Mouse (Mus musculus) embryonic stem cell, embryonic (primary cell): ENCODE measurements around the gene Exoc2.

Experiments
- CTCF ChIA-PET, 4 experiments: fragments of 300-600 bp in 2 of 4; fragments of 350-600 bp in 2 of 4; sonication (Branson Sonifier 250); formaldehyde crosslinking; loops; one replicate each; lab custom pipeline; 2022; ENCODE audit warnings: inconsistent platforms in 2 of 4; lab: Charles Lee
- POLR2A ChIA-PET, 4 experiments: fragments of 300-600 bp in 2 of 4; fragments of 350-600 bp in 2 of 4; sonication (Branson Sonifier 250); formaldehyde crosslinking; loops; one replicate each; lab custom pipeline; 2022; ENCODE audit warnings: antibody characterized with exemption in 4 of 4, inconsistent platforms in 1 of 4; lab: Charles Lee

The Exoc2 gene

DNA sequence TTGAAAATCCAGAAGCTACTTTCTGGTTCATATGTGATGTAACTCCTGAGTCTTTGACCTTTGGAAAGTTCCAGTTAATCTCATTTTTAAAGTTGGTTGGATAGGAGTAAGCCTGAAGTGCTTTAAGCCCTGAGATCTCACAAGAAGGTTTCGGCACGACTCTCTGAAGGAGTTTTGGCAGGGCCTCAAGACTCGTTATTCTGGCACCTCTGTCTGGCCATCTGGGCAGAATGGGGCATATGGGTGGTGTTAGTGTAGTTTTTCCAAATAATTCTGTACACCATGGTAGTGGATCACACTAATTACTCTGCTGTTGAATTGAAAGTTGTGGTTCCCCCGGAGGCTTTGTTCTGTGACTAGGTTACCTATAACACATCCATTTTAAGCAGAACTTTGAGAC, 4.3 kb upstream of the Exoc2 start:
- POLR2A ChIA-PET: interaction anchor here in 1 of 4 experiments (1.3 kb wide), 1 partner anchor 12 kb away, joined by 3 read pairs; no protein-coding TSS in a partner anchor
- CTCF ChIA-PET: interaction anchor here in 1 of 4 experiments (1.0 kb wide), 1 partner anchor 16 kb away, joined by 3 read pairs; no protein-coding TSS in a partner anchor

DNA sequence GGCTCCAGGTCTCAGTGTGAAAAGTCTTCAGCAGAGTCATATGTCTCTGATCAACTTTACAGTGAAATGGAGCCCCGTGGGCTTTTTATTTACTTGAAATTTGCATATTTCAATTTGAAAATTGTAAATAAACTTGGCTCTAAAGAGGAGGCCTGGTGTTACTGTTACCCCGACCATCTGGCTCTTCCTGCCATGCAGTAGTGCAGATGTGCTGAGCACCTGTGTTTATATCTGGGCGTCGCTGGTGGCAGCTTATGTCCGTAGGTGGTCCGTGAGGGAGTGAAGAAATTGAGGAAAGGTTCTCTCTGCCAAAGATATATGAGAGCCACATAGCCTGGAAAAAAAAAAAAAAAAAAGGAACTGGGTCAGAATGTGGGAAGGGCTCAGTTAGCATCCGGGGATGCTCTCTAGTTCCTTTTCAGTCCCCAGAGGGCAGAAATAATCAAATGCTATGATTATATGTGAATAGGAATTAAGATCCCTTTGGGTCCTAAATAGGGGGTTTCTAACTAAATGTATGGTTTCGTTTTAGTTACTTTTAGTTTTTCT, 2.7 kb upstream of the Exoc2 start:
- CTCF ChIA-PET: interaction anchor here in 1 of 4 experiments (0.9 kb wide), 1 partner anchor 17 kb away, joined by 3 read pairs; no protein-coding TSS in a partner anchor

DNA sequence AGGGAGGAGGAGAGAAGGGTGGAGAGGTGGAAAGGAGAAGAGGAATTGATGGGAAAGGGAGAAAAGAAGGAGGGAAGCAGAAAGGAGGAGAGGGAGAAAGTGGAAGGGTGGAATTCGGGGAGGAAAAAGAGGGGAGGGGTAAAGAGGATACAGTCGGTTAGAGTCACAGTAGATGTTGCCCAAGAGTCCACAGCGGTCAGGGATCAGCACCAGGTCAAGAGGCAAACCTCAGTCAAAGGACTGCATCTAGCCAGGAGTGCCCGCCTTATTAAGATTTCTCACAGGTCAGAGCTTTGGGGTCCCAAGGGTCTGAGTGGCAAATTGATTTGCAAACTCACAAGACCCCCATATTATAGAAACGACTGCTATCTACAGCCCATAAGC, 346 bp upstream of the Exoc2 start:
- ChIA-PET POLR2A (interaction anchor here (1.0 to 2.5 kb wide), 9 partner anchors 8 to 27 kb away, joined by 3 to 10 read pairs (median 5); partner anchors contain the start of gene Hus1b (in 2 of the 4)), CTCF (interaction anchor here in 1 of 4 experiments (0.5 kb wide), 1 partner anchor 649 kb away, joined by 3 read pairs; no protein-coding TSS in a partner anchor)

More for the DNA sequence above, 2.7 kb upstream of the Exoc2 start:
- POLR2A ChIA-PET: interaction anchor here in 2 of 4 experiments (0.5 to 1.4 kb wide), 6 partner anchors 9 to 1556 kb away, joined by 3 to 8 read pairs (median 3); no protein-coding TSS in a partner anchor

DNA sequence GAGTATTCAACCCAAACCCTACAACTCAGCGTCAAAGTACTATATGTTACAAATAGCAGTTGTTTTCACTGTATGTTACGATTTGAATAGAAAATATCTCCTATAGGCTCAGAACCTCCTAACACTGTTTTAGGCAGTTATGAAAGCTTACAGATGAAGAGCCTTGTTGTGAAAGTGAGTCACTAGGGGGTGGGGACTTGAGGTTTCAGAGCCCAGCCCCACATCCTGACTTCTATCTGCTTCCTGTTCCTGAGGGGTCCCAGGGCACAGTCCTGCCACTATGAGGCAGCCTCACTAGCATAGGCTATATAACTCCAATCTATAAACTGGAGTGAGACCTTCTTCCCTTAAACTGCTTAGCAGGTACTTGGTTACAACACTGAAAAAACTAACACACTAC, 1.8 kb downstream of the Exoc2 start:
- ChIA-PET CTCF (no interaction called here), POLR2A (no interaction called here)

DNA sequence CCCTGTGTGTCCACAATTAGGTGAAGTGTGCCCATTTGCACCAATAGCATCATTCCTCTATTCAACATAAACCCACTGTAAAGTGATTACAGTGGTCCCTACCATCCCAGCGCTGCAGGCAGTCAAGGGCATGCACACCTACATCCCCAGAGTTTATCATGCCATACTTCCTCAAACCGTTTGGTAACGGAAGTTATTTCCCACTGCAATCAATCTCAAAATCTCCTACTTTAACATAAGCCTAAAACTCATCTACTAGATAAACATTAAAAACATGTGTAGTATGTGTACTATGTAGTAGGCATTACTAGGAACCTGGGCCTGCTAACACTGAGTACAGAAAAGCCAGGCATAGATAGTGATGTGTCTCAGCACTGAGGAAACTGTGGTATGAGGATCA, 2.8 kb downstream of the Exoc2 start:
- POLR2A ChIA-PET: no interaction called here
- CTCF ChIA-PET: interaction anchor here in 1 of 4 experiments (0.7 kb wide), 1 partner anchor 12 kb away, joined by 4 read pairs; no protein-coding TSS in a partner anchor

DNA sequence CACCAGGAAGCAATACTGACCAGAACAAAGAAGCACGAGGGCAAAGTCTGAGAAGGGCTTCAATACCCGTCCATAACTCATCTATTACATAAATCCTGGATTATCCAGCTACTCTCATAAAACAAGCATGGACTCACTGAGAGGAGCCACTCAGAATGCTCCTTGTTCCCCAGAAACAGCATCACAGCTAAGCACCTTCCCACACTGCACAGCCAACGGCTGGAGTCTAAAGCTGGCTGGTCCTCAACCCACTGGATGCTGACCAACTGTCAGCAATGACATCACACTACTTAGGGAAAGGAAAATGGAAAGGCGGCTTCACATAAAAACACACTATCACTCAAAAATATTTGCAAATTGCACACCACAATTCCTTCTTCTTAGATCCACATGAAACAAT, 5.6 kb downstream of the Exoc2 start:
- POLR2A ChIA-PET: interaction anchor here in 1 of 4 experiments (0.7 kb wide), 1 partner anchor 294 kb away, joined by 3 read pairs; no protein-coding TSS in a partner anchor
- CTCF ChIA-PET: no interaction called here

DNA sequence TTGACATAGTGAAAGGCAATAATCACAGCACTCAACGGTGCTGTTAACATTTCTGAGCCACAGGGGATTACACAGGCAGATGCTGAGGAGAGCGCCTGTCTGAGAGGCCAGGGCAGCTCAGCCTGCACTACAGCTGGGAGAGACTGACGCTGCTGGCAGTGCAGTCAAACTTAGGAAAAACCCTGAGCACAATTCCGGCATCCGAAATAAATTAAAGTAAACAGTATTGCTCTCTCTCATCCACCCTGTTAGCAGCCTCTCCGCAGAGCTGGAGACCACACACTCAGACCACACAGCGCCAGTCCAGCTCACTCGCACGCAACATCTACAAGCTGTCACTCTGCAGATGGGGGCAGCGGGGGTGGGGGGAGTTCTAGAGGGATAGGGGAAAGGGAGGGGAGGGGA, 7.4 kb downstream of the Exoc2 start:
- CTCF ChIA-PET: interaction anchor here in 2 of 4 experiments (0.6 to 1.4 kb wide), 2 partner anchors 15 to 355 kb away, joined by 4 read pairs; no protein-coding TSS in a partner anchor
- POLR2A ChIA-PET: interaction anchor here in 3 of 4 experiments (0.6 to 1.8 kb wide), 7 partner anchors 8 to 1079 kb away, joined by 3 to 6 read pairs (median 3); partner anchors contain the start of gene Hus1b (in 2 of the 3)

DNA sequence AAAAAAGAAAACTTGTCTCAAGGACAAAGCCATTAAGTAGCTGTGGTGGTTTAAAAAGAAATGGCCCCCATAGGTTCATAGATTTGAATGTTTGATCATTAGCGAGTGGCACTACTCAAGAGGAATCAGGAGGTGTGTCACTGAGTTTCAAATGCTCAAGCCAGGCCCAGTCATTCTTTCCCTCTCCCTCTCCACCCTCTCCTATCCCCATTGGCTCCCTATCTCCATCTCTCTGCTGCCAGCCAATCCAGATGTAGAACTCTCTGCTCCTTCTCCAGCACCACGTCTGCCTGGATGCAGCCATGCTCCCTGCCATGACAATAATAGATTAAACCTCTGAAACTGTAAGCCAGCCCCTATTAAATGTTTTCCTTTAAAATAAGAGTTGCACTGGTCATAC, 12.0 kb downstream of the Exoc2 start:
- POLR2A ChIA-PET: no interaction called here
- CTCF ChIA-PET: interaction anchor here in 1 of 4 experiments (0.6 kb wide), 1 partner anchor 51 kb away, joined by 6 read pairs; no protein-coding TSS in a partner anchor

DNA sequence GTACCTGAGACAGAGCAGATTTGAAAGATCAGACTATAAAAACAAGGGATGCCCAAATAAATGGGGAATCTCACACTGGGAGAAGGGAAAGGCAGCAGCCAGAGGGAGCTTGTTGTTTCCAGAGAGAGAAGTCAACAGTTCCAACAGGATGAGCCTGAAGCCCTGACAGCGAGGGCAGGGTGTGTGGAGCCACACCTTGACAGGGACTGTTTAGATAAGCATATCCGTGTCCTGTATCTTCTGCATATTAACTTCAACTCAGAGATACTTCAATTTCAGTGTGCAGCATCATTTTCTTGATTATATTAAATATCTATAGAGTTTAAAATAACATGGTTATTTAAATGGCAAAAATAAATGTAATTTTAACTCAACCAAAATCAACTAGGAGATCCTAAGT, 13.2 kb downstream of the Exoc2 start:
- CTCF ChIA-PET: no interaction called here
- POLR2A ChIA-PET: interaction anchor here in 2 of 4 experiments (1.2 to 1.6 kb wide), 2 partner anchors 14 to 66 kb away, joined by 3 to 4 read pairs; no protein-coding TSS in a partner anchor

DNA sequence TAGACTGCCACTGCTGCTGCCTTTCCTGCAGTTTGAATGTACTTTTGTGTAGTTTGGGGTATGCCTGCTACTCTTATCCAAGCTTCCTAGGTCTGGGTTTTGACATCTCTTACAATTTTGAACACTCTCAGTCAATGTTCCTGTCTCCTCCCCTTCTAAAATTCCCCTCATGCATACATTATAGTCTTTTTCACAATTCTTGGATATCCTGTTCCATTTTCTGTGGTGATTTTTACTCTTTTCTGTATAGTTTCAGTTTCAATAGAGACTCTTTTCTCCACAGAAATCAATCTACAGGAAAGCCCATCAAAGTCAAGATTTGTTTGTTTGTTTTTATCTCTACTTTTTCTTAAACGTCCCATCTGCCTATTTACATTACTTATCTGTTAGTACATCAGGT, 20.3 kb downstream of the Exoc2 start:
- POLR2A ChIA-PET: no interaction called here
- CTCF ChIA-PET: no interaction called here

DNA sequence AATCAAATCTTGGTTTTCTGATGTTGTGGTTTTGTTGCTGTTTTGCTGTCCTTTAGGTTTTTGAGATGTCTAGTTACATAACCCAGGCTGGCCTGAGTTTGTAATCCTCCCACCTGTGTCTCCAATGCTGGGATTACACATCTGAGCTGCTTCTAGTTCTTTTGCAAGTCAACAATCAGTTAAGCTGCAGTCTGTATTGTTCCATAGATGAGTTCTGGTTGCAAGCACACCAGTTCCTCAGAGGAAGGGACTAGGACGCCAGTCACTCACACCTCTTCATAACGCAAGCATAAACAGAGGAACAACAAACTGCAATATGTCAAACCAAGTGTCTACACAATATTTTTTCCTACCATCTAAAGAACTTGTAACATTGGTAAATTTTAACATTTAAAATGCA, 21.8 kb downstream of the Exoc2 start:
- POLR2A ChIA-PET: interaction anchor here in 1 of 4 experiments (0.8 kb wide), 1 partner anchor 18 kb away, joined by 3 read pairs; no protein-coding TSS in a partner anchor
- CTCF ChIA-PET: no interaction called here

DNA sequence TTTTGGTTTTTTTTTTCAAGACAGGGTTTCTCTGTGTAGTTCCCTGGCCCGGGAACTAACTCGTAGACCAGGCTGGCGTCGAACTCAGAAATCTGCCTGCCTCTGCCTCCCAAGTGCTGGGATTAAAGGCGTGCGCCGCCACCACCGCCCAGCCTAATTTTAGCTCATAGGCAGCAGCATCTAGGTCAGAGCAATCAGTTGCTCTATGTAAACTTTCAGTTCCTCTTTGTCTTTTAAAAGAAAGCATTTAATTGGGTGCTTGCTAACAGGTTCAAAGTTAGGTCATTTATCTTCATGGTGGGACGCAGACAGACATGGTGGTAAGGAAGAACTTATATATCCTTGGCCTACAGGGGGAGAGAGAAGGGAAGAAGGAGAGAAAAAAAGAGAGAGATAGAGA, 24.7 kb downstream of the Exoc2 start:
- CTCF ChIA-PET: no interaction called here
- POLR2A ChIA-PET: interaction anchor here in 1 of 4 experiments (0.9 kb wide), 1 partner anchor 24 kb away, joined by 4 read pairs; no protein-coding TSS in a partner anchor

DNA sequence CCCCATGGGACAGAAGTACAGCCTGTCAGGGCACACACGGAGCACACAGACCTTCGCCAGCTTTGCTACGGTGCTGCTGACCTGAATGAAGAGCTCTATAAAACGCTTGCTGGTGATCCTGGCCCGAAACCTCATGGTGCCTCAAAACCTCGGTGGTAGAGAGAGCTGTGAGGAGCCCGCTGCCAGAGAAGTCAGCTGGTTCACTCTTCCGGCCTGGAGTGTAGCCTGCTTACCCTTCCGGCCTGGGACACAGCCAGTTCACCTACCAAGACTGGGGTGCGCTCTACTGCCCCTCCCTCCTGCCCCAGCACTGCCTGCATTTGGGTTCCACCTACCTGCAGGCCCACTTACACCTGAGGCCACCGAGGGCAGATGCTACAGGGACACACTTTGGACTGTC, 26.4 kb downstream of the Exoc2 start, which contains the start of gene Hus1b:
Hus1b (minus strand) TSS at position 220 of the 400 bp plus-strand sequence.
- ChIA-PET POLR2A (interaction anchor here in 3 of 4 experiments (0.8 to 1.5 kb wide), 11 partner anchors 8 to 28 kb away, joined by 3 to 7 read pairs (median 4); partner anchors contain the start of genes Exoc2 (in 2 of the 3) and Gm5447 (in 2 of the 3)), CTCF (interaction anchor here in 2 of 4 experiments (0.8 to 1.5 kb wide), 2 partner anchors 59 to 405 kb away, joined by 3 read pairs; no protein-coding TSS in a partner anchor)

DNA sequence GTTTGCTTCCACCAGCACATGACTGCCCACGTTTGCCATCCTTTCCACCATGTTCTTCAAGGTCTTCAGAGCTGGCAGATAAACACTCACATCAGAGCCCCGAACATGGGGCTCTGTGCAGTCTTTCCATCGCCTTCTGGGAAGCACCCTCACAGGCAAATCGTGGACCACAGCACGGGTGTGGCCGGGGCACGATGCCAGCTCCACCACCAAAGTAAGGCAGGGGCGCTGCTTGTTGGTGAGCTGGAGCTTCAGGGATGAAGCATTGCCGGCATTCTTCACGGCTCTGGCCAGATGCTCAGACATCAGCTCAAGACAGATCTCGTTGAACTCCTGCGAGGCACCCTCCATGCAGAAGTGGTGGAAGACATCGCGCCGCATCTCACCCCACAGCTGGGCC, 26.8 kb downstream of the Exoc2 start:
- CTCF ChIA-PET: interaction anchor here in 2 of 4 experiments (0.8 to 1.5 kb wide), 2 partner anchors 59 to 405 kb away, joined by 3 read pairs; no protein-coding TSS in a partner anchor
- POLR2A ChIA-PET: interaction anchor here in 3 of 4 experiments (0.8 to 1.5 kb wide), 11 partner anchors 8 to 29 kb away, joined by 3 to 7 read pairs (median 4); partner anchors contain the start of genes Exoc2 (in 2 of the 3) and Gm5447 (in 2 of the 3)

DNA sequence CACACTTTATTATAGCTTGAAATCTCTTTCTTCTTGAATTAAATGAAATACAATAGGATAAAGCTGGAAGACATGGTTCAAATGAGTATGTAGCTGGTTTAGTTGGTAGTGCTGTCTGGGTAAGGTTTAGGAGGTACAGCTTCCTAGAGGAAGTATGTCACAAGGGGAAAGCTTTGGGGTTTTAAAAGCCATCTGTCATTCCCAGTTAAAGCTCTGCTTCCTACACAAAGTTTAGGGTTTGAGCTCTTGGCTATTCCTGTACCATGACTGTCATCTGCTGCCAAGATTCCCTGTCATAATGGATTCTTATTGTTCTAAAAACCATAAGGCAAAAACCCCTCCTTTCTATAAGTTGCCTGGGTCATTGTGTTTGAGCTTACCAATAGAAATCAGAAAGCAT, 28.1 kb downstream of the Exoc2 start:
- CTCF ChIA-PET: interaction anchor here in 1 of 4 experiments (0.9 kb wide), 1 partner anchor 14 kb away, joined by 3 read pairs; no protein-coding TSS in a partner anchor
- POLR2A ChIA-PET: interaction anchor here in 1 of 4 experiments (0.6 to 1.4 kb wide), 3 partner anchors 9 to 40 kb away, joined by 3 to 4 read pairs (median 3); no protein-coding TSS in a partner anchor

DNA sequence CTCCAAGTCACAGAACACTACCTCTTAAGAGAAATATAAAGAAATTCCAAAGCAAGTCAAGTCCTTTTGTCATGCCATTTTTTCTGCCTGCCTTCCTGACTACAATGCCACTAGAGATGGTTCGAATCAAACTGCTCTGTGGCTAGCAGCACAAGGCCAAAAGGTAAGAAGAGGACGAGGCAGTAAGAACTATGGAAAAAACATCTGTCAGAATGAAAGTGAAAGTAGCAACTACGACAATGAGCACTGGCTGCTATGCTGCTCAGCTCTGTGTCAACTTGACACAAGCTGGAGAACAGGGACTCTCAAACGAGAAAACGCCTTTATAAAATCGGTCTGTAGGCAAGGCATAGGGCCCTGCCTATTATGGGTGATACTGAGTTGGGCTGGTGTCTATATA, 40.9 kb downstream of the Exoc2 start:
- CTCF ChIA-PET: no interaction called here
- POLR2A ChIA-PET: no interaction called here

DNA sequence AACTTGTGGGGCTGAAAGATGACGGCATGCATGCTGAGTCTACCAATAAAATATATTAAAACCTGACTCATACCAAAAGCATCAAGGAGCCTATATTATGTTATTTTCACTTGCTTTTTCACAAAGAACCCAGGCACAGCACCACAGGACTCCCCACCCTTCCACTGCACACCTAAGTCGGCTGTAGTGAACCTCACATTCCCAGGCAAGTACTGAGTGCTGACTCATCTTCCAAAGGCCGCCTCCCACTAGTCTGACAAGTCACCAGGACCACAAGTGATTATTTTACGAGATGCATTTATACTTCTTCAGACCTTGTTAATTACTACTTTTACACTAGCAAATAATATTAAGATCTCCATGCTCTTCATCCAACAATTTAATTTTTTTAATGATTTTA, 42.3 kb downstream of the Exoc2 start:
- ChIA-PET CTCF (no interaction called here), POLR2A (no interaction called here)

DNA sequence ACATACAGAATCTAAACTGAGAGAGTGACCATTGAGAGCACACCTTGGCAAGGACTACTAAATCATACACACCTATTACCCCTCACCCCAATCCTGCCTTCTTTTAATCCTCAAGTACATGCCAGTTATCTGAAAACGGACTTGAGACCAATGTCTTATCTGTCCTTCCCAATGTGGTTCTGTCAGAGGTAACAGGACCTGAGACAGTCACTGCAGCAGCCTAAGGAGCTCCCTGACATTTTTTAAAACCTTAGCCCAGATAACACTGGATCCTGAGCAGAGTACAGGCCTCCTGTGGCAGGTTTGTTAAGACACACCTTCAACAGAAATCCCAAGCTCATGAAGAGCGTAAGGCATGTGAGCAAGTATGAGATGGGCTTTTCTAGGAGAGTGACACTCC, 44.8 kb downstream of the Exoc2 start:
- CTCF ChIA-PET: no interaction called here
- POLR2A ChIA-PET: interaction anchor here in 2 of 4 experiments (0.6 kb wide), 2 partner anchors 44 to 86 kb away, joined by 4 read pairs; no protein-coding TSS in a partner anchor

DNA sequence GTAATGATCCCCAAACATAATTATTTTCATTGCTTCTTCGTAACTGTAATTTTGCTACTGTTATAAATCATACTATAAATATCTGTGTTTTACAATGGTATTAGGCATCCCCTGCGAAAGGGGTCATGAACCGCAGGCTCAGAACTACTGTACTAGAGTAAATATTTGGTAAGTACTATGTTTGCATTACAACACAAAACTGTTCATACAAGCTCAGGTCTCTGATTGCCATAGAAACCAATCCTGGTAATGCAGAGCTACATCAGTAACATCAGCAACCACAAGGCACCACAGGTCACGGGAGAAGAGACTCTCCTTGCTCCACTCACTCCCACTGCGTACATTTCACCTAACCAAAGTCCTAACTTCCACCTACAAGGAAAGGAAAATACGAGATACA, 49.6 kb downstream of the Exoc2 start:
- CTCF ChIA-PET: interaction anchor here in 1 of 4 experiments (0.7 kb wide), 1 partner anchor 33 kb away, joined by 5 read pairs; no protein-coding TSS in a partner anchor
- POLR2A ChIA-PET: no interaction called here
